Mouse (Mus musculus) mature B cell (primary cell): Measurements from ENCODE around the gene Paxbp1.

Experiments
- in situ Hi-C: fragments of 300-500 bp; cut with MboI; formaldehyde crosslinking; loops from 2 replicates; pipeline ENCODE4 v1.14.3; 2019

The Paxbp1 gene

DNA sequence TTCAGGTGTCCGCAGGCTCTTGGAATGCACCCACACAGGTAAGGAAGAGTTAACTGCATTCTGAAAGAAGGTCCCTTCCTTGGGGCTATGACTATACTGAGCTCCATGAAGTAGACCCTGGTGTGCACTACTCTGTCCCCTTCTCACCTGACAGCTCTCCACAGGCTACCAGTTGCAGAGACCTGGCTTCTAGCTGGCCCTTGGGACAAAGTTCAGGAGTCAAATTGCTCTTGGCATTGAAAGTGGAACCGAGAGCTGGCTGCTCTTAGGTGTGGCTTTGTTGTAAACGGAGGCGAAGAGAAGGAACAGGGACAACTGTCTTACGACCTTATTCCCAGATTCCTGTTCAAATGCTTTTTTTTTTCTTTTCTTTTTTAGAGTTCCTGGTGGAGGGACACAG, 10.8 kb upstream of the Paxbp1 start:
- in situ Hi-C loops = no loop called here

DNA sequence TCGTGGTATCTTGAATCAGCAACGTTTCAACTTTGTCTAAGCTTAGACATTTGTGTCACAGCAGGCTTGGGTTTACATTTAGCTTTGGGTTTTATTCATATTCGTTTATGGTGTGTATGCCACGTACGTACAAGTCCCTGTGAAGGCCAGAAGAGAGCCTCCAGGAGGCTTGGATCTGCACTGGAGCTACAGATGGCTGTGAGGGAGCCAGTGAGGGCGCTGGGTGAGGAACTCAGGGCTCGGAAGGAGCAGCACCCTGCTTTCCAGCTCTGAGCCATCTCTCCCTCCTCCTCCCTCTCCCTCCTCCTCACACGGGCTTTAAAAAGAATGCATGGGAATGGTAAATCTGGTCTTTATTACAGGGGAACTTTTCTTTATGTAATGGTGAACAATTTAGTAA, 9.3 kb upstream of the Paxbp1 start:
- in situ Hi-C loops = no loop called here

DNA sequence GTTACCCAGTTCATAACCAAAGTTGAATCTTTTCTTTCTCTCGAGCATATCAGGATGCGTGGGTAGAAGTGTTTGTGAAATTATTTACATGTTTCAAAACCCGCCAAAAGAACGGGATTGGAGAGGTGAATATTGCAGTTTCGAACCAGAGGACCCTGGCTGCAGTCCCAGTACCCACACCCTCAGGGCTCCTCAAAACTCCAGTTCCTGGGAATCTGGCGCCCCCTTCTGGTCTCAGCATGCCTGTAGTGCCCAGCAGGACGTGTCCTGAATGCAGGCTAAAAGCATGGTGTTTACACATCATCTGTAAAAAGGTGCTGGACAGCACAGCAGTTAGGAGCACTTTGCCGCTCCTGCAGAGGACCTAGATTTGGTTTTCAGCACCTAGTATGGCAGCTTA, 1.2 kb upstream of the Paxbp1 start:
- in situ Hi-C loops = no loop called here

DNA sequence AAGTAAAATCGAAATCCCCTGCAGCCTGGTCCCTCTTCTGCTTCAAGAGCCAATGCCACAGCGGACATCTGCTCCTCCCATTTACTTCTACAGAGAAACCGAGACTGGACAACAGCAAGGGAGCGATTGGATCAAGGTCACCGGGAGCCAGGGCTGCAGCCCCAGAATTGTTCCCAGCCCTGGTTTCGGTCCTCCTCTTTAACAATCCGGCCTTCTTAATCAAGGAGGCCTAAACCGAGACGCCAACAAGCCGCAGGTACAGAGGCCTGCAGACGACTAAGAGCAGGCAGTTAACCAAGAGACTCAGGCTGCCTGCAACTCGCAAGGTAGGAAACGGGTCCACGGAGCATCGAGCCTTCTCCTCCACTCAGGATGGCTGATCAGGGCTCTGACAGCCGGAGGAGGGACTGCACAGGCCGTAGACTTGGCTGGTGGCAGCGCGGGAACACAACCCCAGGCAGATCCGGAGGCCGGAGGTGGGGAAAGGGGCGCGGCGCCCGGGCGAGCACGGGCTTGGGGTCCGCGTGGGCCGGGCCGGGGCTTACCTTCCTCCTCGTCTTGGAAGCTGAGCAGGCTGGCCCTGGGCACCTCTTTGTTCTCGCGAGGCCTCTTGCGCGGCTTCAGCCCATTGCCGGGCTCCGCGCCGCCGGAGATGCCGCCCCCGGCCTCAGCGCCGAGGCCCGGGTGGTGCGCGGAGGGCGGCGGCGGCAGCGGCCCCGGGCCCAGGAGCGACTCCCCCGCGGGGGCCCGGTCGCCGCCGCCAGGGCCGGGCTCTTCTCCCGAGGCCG, 688 bp downstream of the Paxbp1 start:
- in situ Hi-C loops = no loop called here

GRCm38 (mm10) chr16:91042640-91043039, 1.7 kb downstream of the Paxbp1 start:
- in situ Hi-C loops = no loop called here

- in situ Hi-C loops = no loop called here
Measured at GRCm38 (mm10) chr16:91035866-91036265, 8.5 kb downstream of the Paxbp1 start.

DNA sequence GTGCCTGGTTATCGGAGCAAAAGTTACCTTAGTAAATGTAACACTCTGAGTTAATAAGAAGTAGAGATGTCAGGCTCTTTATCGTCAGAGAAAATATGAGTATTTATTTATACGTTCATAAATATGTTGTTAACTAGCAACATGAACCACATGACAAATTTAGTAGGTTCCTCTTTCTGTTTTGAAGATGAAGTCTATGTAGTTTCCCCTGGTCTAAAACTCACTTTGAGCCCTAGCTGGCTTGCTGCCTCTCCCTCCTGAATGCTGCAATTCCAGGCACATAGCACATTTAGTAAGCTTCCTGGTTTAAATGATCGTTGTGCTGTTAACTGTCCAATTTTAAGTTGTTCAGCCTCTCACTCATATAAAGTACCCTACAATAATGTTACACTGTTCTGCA, 13.6 kb downstream of the Paxbp1 start:
- in situ Hi-C loops = no loop called here

- in situ Hi-C loops = no loop called here
Measured at GRCm38 (mm10) chr16:91029901-91030300, 14.4 kb downstream of the Paxbp1 start.

DNA sequence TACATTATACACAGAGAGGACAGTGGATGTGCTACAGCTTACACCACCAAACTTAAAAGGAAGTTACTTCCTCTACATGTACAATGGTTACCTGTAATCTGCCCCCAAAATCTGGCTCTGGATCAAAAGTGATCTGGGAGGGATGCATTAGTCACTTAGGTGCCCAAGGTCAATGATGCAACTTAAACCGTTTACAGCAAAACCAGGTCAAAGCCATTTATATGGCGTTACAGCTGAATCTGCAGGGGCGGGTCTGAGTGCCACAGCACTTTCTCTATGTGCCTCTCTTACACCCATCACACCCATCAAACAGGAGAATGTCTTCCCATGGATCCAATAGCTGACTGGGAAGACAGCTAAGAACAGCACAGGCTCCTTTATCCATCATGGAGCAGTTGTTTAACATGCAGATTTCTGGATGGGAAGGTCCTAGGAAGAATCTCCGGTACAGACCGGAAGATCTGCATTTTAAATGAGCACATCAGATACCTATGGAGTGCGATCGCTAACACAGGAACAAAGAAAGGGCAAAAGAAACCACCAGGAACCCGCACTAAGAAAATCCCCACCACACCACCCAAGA, 15.1 kb downstream of the Paxbp1 start:
- in situ Hi-C loops = no loop called here

DNA sequence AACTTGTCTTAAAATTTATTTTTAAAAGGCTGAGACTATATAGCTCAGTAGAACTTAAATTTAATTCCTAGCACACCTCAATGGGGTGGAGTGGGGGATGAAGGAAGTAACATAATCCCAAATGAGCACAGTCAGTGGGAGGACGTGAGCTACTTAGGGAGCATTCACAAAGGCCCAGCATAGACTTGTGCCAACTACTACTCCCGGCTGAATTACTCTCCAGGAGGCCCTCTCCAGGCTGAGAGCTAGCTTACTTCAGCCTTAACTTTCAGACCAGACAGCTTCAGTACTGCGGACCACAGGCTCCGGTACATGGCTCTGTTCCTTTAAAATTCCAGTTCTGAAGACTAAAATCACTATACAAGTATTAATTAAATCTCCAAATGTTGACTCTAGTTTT, 18.1 kb downstream of the Paxbp1 start:
- in situ Hi-C loops = no loop called here

- in situ Hi-C loops = no loop called here
Measured at GRCm38 (mm10) chr16:91023384-91023783, 21.0 kb downstream of the Paxbp1 start.

GRCm38 (mm10) chr16:91020842-91021483, 23.4 kb downstream of the Paxbp1 start:
- in situ Hi-C loops = no loop called here

DNA sequence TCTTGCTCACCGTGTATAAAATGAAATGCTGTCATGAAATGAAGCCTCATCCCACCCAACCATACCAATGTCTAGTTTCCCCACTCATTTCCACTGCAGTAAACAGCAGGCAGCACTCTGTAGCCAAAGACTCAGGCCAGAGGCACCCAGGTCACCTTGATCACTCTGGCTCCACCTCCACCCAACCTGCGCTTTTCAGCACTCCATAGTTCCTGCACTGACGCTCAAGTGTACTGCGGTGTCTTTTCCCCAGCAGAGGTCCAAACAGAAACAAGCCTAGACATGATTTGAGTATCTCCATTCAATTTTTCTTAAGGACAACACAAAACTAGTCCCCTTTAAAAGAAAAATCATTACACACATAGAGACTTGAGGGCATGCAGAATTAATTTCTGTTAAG, 24.9 kb downstream of the Paxbp1 start:
- in situ Hi-C loops = no loop called here

DNA sequence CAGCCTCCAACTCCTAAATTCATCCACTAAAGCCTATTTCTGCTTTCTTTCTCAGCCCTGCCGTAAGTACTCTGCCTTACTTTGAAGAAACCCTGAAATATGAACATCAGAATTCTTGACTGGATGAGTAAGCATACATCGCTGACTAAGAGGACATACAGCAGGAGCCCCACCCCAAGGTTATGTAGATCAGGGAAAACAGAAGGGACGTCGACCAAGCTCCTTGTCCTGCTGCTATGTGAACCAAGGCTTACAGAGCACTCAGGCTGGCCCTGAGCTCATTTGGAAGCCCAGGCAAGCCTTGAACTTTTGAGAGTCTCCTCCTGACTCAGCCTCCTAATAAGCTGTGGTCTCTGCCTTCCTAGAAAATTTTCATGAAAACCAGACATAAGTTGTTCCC, 28.6 kb downstream of the Paxbp1 start:
- in situ Hi-C loops = no loop called here

- in situ Hi-C loops = no loop called here
Measured at GRCm38 (mm10) chr16:91011847-91012246, 32.5 kb downstream of the Paxbp1 start.

DNA sequence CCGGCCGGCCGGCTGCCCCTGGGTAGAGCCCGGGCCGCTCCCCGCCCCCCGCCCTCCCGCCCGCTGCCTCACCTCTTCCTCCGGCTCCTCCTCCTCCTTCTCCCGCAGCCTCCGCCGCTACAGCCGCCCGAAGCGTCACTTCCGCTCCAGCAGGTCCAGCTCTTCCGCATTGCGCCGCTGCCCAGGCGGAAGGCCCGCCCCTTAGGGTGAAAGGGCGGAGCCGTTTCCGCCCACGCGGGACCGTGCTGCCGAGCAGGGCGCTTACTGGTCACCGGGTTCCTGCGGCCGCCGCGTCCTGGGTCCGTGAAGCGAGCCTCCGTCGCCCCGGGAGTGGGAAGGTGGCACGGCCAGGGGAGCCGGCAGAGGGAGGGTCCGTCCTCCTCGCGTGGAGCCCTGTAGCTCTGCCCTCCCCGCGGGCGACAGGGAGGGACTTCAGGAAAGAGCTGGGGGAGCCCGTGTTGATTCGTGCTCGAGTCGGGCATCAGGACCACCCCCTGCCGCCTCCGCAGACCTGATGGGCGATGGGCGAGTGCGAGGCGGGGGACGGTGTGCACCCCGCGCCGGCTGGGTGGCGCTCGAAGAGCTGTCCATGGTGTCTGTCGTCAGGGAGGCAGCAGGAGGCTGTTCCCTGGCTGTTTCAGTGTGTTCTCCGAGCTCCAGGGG, 33.2 kb downstream of the Paxbp1 start, which contains the start of gene Synj1:
Synj1 (minus strand) TSS at position 288 of the 663 bp plus-strand sequence.
- in situ Hi-C loops = no loop called here

- in situ Hi-C loops = no loop called here
Measured at GRCm38 (mm10) chr16:91010581-91011020, 33.7 kb downstream of the Paxbp1 start.

DNA sequence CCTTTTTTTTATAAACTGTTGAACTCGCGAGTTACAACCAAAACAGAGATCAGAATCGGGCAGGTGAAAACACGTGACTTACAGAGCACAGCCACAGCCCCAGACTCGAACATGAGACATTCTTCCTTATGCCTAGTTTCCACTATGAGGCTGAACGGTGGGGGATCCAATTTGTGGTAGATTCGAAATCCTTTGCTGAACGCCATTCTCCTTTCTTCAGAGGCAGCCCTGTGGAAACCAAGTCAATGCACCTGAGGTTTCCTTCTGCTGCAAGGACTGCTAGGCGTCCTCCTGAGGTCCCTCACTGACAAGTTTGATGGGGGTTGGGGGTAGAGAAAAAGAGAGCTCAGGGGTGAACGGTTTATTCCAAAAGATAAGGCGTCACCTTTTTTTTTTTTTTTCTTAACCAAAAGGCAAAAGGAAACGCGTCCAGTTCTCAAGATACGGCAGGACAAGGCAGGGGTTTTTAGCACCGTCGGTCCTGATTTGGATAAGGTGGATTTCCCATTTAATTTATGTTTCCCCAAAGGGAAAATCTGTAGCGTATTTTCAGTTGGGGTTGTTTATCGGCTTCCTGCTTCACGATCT, 34.3 kb downstream of the Paxbp1 start:
- in situ Hi-C loops = no loop called here

DNA sequence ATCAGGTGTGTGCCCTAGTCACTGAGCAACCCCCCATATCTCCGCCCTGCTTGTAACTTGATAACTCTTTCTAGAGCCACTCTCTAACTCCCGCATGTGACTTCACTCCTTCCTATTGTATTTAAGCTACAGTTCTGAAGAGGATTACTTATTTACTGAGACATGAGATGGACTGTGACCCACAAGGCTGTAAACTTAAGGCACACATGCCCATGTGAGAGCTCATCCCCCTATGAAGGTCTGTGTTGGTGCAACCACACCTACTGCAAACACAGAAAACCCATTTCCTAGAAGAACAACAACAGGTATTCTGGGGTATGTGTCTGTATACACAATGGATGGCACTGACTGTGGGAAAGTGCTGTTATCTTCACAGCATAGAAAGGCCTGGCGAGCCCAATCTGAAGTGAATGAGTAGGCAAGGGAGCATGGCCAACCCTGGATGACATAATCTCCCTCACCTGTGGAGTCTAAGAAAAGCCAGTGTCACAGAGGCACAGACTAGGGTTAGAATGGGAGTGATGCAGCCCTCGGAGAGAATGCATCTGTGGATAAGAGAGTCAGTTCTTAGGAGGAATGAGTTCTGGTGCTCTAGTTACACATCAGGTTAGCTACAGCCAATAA, 39.3 kb downstream of the Paxbp1 start:
- in situ Hi-C loops = no loop called here

DNA sequence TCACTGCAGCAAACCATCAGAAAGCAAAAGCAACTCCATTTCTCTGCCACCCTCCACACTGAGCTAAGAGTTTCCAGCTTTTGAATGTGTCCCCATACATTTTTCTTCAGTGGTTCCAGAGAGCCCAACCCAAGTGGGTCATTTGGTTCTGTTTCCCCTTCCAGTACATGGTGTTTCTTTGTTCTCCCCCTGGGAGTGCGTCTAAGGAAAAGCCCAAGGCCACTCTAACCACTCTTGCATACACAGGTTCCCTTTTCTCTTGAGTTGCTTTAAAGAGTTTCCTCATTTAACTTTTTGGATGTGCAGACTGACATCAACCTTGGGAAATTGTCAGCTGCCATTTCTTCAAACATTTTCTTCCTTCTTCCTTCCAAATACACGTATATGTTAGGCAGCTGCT, 43.2 kb downstream of the Paxbp1 start:
- in situ Hi-C loops = no loop called here

GRCm38 (mm10) chr16:90999827-91000226, 44.5 kb downstream of the Paxbp1 start:
- in situ Hi-C loops = no loop called here

GRCm38 (mm10) chr16:90997822-90998221, 46.5 kb downstream of the Paxbp1 start:
- in situ Hi-C loops = no loop called here
